Mouse (Mus musculus) CD8-positive naive resting alpha-beta T cell, adult 2 months (primary cell): Measurements from ENCODE around the gene Lpcat4.
"Not testable (repeated sequence)": the region's sequence is repeated elsewhere in the genome, so short reads cannot be mapped to it uniquely, and the experiment has no call there.

ENCODE experiments used
- DNase-seq, 2 experiments: peaks; one replicate each; pipeline ENCODE4 v3.0.0; 2022; ENCODE audit warnings: low read depth in 2 of 2, low spot score in 2 of 2

Gene Lpcat4

DNA sequence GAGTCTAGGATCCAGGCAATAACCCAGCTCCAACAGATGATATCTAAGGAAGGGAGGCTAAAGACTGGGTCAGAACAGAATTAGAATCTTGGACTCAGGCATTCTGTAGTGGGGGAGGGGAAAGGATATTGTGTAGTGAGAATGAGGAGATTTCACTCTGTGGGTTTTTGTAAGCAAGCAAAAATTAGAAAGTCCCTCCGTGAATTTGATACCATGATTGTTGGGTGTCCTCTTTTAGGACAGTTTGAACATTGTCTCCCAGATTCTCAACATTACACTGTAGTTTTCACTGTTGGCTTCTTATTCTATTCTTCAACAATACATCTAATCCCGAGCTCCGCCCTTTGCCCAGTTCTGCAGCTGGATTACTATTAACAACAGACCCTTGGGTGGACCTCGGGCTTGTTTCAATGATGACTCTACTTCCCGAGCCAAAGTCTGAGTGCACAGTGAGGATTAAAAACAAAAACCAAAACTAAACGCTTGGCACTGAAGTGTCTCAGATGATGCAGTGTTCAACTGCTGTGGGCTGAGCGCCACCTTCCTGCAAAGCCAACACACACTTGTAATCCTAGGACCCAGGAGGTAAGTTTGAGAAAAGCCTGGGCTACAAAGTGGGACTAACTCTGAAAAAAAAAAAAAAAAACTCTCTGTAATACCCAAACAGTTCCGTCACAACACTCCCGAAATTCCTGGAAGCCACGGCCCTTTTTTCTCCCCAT, 20.1 kb downstream of the Lpcat4 start, which contains the start of gene Nutm1:
Gene Nutm1 (minus strand): TSS at position 51 of the 722 bp plus-strand sequence.
- DNase-seq: no peak

DNA sequence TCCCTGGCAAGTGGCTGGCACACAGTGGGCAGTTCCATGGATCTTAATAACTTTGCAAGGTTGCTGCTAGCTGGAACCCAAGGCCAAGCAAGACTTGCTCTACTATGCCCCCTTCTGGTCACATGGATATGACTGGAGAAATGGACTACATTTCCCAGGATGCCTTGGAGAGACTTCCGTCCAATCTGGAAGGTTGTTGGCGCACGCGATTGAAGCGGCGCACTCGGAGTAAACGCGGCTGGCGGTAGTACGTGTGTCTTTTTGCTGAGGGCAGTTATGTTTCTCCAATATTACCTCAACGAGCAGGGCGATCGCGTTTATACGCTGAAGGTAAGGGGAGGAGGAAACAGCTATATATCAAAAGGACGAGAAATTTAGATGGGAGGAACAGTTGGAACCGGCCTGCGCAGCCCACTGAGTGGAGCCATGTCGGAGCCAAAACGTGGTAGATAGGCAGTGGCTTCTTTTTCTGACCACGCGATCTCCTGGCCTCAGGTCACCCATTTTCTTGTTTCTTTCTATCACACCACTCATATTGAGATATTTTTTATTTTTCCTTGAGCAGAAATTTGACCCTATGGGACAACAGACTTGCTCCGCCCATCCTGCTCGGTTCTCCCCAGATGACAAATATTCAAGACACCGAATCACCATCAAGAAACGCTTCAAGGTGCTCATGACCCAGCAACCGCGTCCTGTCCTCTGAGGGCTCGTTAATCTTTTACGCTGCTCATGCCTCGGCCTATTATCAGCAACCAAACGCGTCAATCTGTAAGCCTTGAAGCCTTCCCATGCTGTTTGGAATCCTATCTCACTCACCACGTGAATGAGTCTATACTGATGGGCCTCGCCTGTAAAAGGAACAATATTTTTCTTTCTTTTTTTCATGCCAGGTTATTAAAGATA, 22.7 kb downstream of the Lpcat4 start, which contains the start of gene Nop10:
Gene Nop10 (plus strand): TSS at position 179 of the 906 bp plus-strand sequence.
- peak; percentile 71 to 76 for DNase-seq

DNA sequence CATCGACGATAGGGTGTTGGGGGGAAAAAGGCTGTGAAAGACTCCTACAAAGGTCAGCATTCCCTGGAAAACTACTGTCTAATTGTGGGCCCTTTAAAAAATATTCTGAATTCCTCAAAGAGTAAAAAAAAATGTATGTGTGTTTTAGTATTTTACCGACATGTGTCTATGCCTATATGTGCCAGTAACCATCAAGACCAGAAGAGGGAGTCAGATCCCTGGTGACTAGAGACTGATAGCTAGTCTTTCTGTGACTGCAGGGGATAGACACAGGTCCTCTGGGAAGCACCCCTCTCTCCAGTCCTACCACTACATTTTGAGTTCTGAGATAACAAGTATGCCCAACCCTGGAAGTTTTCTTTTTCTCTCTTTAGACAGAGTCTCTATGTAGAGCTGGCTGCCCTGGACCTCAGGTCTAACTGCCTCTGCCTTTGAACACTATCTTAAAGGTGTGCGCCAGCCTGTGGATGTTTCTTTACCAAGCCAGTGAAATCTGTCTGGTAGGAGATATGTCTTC, 23.6 kb downstream of the Lpcat4 start:
- DNase-seq: no peak

GRCm38 (mm10) chr2:112264364-112264763, 25.1 kb downstream of the Lpcat4 start:
- DNase-seq: no peak

- peak; percentile 84 to 85 for DNase-seq
Measured at GRCm38 (mm10) chr2:112265448-112266241, 26.4 kb downstream of the Lpcat4 start, which contains the start of gene Slc12a6. TSS of gene Slc12a6 (plus strand) at chr2:112265825.

DNA sequence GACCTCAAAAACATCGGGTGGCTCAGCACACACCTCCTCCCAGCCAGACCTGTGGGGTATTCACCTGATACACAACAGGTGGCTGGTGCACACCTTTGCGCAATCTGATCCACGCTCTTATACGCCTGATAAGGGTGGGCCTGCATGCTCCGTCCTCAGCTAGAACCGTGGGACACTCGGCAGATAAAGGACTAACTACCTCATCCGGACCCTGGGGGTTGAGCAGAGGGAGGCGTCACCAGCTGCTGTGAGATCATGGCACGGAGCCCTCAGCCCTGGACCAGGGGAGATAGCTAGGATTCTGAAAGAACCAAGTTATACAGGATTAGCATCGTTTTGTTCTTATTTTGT, 26.9 kb downstream of the Lpcat4 start, which contains the start of gene Gm21985:
Gene Gm21985 (plus strand): TSS at position 73 of the 351 bp plus-strand sequence.
- DNase-seq: no peak

GRCm38 (mm10) chr2:112266780-112267179, 27.5 kb downstream of the Lpcat4 start:
- DNase-seq: no peak

DNA sequence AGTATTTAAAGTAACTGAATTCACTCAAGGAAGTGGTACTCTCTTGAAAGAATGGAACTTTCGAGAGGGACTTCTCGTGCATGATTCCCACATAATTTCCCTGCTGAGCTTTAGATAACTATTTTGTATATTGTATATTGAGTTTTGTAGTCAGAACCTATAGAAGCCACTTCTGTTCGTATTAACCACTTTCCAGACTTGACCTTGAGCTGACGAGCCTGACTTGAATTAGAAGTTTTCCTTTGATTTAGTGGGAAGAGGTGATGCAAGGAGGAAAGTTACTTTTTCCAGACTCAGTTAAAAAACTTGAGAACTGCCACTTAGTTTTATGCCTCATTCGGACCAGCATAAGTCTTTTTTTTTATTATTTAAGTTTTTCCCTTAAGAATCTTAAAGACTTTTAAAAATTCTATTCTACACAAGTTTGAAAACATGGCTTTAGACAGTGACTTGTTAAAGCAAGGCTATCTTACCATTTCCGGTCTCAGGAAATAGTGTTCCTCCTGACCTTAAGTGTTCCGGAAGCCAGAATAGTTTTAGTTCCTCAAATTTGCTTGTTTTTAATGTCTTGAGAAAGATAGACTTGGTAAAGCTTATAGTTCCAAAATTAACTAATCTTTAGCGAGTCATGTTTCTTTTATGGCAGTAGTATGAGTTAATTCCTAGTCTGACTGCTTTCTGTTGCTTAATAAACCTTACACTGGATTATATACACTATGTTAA, 28.4 kb downstream of the Lpcat4 start:
- DNase-seq: no peak

GRCm38 (mm10) chr2:112270011-112270410, 30.7 kb downstream of the Lpcat4 start:
- no peak for DNase-seq

DNA sequence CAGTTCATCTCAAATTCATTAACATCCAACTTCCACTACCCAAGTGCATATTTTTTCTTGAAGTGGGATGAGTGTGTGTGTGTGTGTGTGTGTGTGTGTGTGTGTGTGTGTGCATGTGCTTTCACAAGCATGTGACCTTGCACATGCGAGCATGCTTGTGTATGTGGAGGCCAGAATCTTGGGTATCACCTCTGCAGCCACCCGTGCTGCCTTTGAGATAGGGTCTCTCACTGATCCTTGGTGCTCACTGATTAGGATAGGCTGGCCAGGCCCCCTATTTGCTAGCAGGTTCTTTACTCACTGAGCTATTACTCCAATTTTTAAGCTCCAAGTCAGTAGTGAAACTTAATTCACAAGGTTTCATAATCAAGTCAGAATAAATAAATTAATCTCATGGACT, 33.6 kb downstream of the Lpcat4 start:
- no peak for DNase-seq

- DNase-seq: no peak
Measured at GRCm38 (mm10) chr2:112273474-112273873, 34.2 kb downstream of the Lpcat4 start.

DNA sequence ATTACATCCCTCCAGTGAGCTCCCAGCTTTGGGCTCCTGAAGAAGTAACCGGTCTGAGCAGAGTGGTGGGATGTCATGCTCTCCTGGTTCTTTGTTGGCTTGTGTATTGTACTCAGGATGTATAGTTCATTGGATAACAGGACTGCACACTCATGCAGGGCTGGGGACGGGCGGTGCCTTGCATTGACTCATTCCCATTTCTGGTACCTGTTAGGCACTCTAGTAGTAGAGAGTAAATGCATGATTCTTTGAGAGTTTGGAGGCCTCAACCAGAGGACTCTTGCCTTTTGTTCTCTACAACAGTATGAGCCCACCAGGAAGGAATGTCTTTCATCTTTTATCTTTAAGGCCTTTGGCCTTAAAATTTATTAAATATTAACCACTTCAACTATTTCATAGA, 37.6 kb downstream of the Lpcat4 start:
- DNase-seq: no peak

GRCm38 (mm10) chr2:112282846-112283245, 43.6 kb downstream of the Lpcat4 start:
- no peak for DNase-seq

GRCm38 (mm10) chr2:112284363-112285030, 45.2 kb downstream of the Lpcat4 start:
- no peak for DNase-seq

GRCm38 (mm10) chr2:112285031-112285390, 45.7 kb downstream of the Lpcat4 start:
- DNase-seq: no peak

- DNase-seq: not testable (repeated sequence)
Measured at GRCm38 (mm10) chr2:112286062-112286461, 46.8 kb downstream of the Lpcat4 start.

- DNase-seq: no peak
Measured at GRCm38 (mm10) chr2:112287059-112287458, 47.8 kb downstream of the Lpcat4 start.

- no peak for DNase-seq
Measured at GRCm38 (mm10) chr2:112289507-112289906, 50.2 kb downstream of the Lpcat4 start.

- no peak for DNase-seq
Measured at GRCm38 (mm10) chr2:112292823-112293222, 53.6 kb downstream of the Lpcat4 start.

GRCm38 (mm10) chr2:112296211-112296610, 56.9 kb downstream of the Lpcat4 start:
- no peak for DNase-seq
